Mouse (Mus musculus): ENCODE data around the gene Mrpl38. TPM values are rescaled to one million over a fixed set of nuclear protein-coding genes. Genes with fewer than 3 reads are reported as not detected.

Gene Mrpl38
- polyA plus RNA-seq, 1 experiment from 2014 or later, result 98.0 TPM

GRCm38 (mm10) chr11:116110131-116110530 lies 28.5 kb downstream of the Mrpl38 start:
- 2% methylated on average over 35 of the region's 35 CpGs for WGBS
- H3K27me3 ChIP-seq (ENCODE audit: control insufficient read depth, insufficient read depth, low read length), result peaks cover 58% of the 10 kb centered on the region
- H3K9ac ChIP-seq (ENCODE audit: low read length), result no peak overlapping the region
- peaks cover 21% of the 10 kb centered on the region for H3K4me1 ChIP-seq (replicated peaks; ENCODE audit: control insufficient read depth, insufficient read depth, low read length)
- ATAC-seq (replicated peaks; ENCODE audit: low FRiP score), result no peak
- H3K36me3 ChIP-seq (ENCODE audit: control insufficient read depth, insufficient read depth, low read length), result no peaks in the 10 kb centered on the region
- DNase-seq (ENCODE audit: low spot score), result no peak
- peak overlapping the region; percentile 18 for H3K4me3 ChIP-seq (ENCODE audit: low read depth, low read length)
- H3K4me2 ChIP-seq (ENCODE audit: low read depth, low read length, severe bottlenecking), result peak overlapping the region; percentile 34; the same call in 1 of the 2 replicates
- no peak overlapping the region for H3K27ac ChIP-seq (ENCODE audit: low read depth, low read length)
- H3K9me3 ChIP-seq (ENCODE audit: control insufficient read depth, low read length), result no peaks in the 10 kb centered on the region

GRCm38 (mm10) chr11:116109441-116110081 lies 29.1 kb downstream of the Mrpl38 start:
- H3K27ac ChIP-seq (ENCODE audit: low read depth, low read length), result no peak overlapping the region
- peak; percentile 63 for DNase-seq (ENCODE audit: low spot score)
- H3K9me3 ChIP-seq (ENCODE audit: control insufficient read depth, low read length), result no peaks in the 10 kb centered on the region
- no peak overlapping the region for H3K9ac ChIP-seq (ENCODE audit: low read length)
- H3K27me3 ChIP-seq (ENCODE audit: control insufficient read depth, insufficient read depth, low read length), result peaks cover 58% of the 10 kb centered on the region
- WGBS, result 3% methylated on average over 70 of the region's 70 CpGs
- peaks cover 21% of the 10 kb centered on the region for H3K4me1 ChIP-seq (replicated peaks; ENCODE audit: control insufficient read depth, insufficient read depth, low read length)
- peak overlapping the region; percentile 18 for H3K4me3 ChIP-seq (ENCODE audit: low read depth, low read length)
- no peak for ATAC-seq (replicated peaks; ENCODE audit: low FRiP score)
- H3K36me3 ChIP-seq (ENCODE audit: control insufficient read depth, insufficient read depth, low read length), result no peaks in the 10 kb centered on the region
- peak overlapping the region; percentile 34 for H3K4me2 ChIP-seq (ENCODE audit: low read depth, low read length, severe bottlenecking)

GRCm38 (mm10) chr11:116108464-116109137 lies 30.1 kb downstream of the Mrpl38 start:
- Histone ChIP-seq H3K36me3 (ENCODE audit: control insufficient read depth, insufficient read depth, low read length) (no peaks in the 10 kb centered on the region), H3K4me2 (ENCODE audit: low read depth, low read length, severe bottlenecking) (no peak overlapping the region), H3K9me3 (ENCODE audit: control insufficient read depth, low read length) (no peaks in the 10 kb centered on the region), H3K4me3 (ENCODE audit: low read depth, low read length) (no peak overlapping the region), H3K27me3 (ENCODE audit: control insufficient read depth, insufficient read depth, low read length) (peaks cover 58% of the 10 kb centered on the region), H3K4me1 (replicated peaks; ENCODE audit: control insufficient read depth, insufficient read depth, low read length) (peaks cover 28% of the 10 kb centered on the region), H3K9ac (ENCODE audit: low read length) (no peak overlapping the region; the same call in 1 of the 2 replicates), H3K27ac (ENCODE audit: low read depth, low read length) (no peak overlapping the region)
- ATAC-seq (replicated peaks; ENCODE audit: low FRiP score), result no peak
- peak; percentile 56 for DNase-seq (ENCODE audit: low spot score)
- 3% methylated on average over 23 of the region's 23 CpGs for WGBS

DNA sequence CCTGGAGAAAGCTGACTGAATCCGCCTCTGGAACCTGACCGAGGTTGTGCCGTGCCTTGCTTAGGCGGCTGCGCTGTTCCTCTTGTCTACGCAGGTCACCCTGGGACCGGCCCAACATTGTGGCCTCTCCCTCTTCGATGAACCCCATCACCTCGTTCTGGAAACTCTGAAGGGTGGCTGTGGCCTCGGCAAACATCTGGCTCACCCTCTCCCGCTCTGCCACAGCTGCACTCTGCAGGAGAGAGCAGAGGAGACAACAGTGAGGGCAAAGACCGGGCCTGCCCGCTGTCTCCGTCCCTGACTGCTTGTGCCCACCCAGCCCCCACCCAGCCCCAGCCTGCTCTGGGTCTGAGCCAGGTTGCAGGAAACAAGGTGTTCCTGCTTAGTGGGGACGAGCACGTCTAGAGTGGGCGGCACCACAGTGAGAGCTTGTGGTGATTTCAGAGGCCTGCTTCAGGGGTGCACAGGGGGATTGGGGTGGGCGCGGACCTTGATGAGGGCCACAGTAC lies 30.8 kb downstream of the Mrpl38 start:
- no peak for ATAC-seq (replicated peaks; ENCODE audit: low FRiP score)
- Histone ChIP-seq H3K4me3 (ENCODE audit: low read depth, low read length) (no peak overlapping the region), H3K27ac (ENCODE audit: low read depth, low read length) (no peak overlapping the region), H3K9me3 (ENCODE audit: control insufficient read depth, low read length) (no peaks in the 10 kb centered on the region), H3K9ac (ENCODE audit: low read length) (no peak overlapping the region), H3K4me2 (ENCODE audit: low read depth, low read length, severe bottlenecking) (no peak overlapping the region), H3K36me3 (ENCODE audit: control insufficient read depth, insufficient read depth, low read length) (no peaks in the 10 kb centered on the region), H3K4me1 (replicated peaks; ENCODE audit: control insufficient read depth, insufficient read depth, low read length) (peaks cover 29% of the 10 kb centered on the region), H3K27me3 (ENCODE audit: control insufficient read depth, insufficient read depth, low read length) (peaks cover 58% of the 10 kb centered on the region)
- peak; percentile 55 for DNase-seq (ENCODE audit: low spot score)
- WGBS, result 7% methylated on average over 19 of the region's 19 CpGs

GRCm38 (mm10) chr11:116106963-116107776 lies 31.5 kb downstream of the Mrpl38 start:
- H3K9ac ChIP-seq (ENCODE audit: low read length), result no peak overlapping the region
- WGBS, result 14% methylated on average over 14 of the region's 14 CpGs
- no peaks in the 10 kb centered on the region for H3K9me3 ChIP-seq (ENCODE audit: control insufficient read depth, low read length)
- H3K4me3 ChIP-seq (ENCODE audit: low read depth, low read length), result no peak overlapping the region
- peak; percentile 54 for DNase-seq (ENCODE audit: low spot score)
- H3K4me1 ChIP-seq (replicated peaks; ENCODE audit: control insufficient read depth, insufficient read depth, low read length), result peaks cover 32% of the 10 kb centered on the region
- H3K36me3 ChIP-seq (ENCODE audit: control insufficient read depth, insufficient read depth, low read length), result no peaks in the 10 kb centered on the region
- H3K4me2 ChIP-seq (ENCODE audit: low read depth, low read length, severe bottlenecking), result no peak overlapping the region
- no peak for ATAC-seq (replicated peaks; ENCODE audit: low FRiP score)
- no peak overlapping the region for H3K27ac ChIP-seq (ENCODE audit: low read depth, low read length)
- H3K27me3 ChIP-seq (ENCODE audit: control insufficient read depth, insufficient read depth, low read length), result peaks cover 58% of the 10 kb centered on the region

- H3K4me1 ChIP-seq (replicated peaks; ENCODE audit: control insufficient read depth, insufficient read depth, low read length), result peaks cover 39% of the 10 kb centered on the region
- peak overlapping the region; percentile 29; the same call in 1 of the 2 replicates for H3K4me2 ChIP-seq (ENCODE audit: low read depth, low read length, severe bottlenecking)
- H3K4me3 ChIP-seq (ENCODE audit: low read depth, low read length), result 0 out of 2 replicates have a peak overlapping the region, but pooled peaks have one; percentile 6
- 21% methylated on average over 32 of the region's 32 CpGs for WGBS
- 0 out of 2 replicates have a peak overlapping the region, but pooled peaks have one; percentile 2 for H3K9ac ChIP-seq (ENCODE audit: low read length)
- H3K27me3 ChIP-seq (ENCODE audit: control insufficient read depth, insufficient read depth, low read length), result peaks cover 54% of the 10 kb centered on the region
- DNase-seq (ENCODE audit: low spot score) (peak; percentile 77), ATAC-seq (replicated peaks; ENCODE audit: low FRiP score) (peak; percentile 47; the same call in 1 of the 2 replicates)
- H3K9me3 ChIP-seq (ENCODE audit: control insufficient read depth, low read length), result no peaks in the 10 kb centered on the region
- no peak overlapping the region for H3K27ac ChIP-seq (ENCODE audit: low read depth, low read length)
- H3K36me3 ChIP-seq (ENCODE audit: control insufficient read depth, insufficient read depth, low read length), result no peaks in the 10 kb centered on the region
These were observed 32.3 kb downstream of the Mrpl38 start for GRCm38 (mm10) chr11:116106154-116106962.

GRCm38 (mm10) chr11:116105065-116105464 lies 33.6 kb downstream of the Mrpl38 start:
- Histone ChIP-seq H3K9ac (ENCODE audit: low read length) (no peak overlapping the region), H3K4me3 (ENCODE audit: low read depth, low read length) (no peak overlapping the region), H3K27me3 (ENCODE audit: control insufficient read depth, insufficient read depth, low read length) (peaks cover 41% of the 10 kb centered on the region), H3K9me3 (ENCODE audit: control insufficient read depth, low read length) (no peaks in the 10 kb centered on the region), H3K4me2 (ENCODE audit: low read depth, low read length, severe bottlenecking) (no peak overlapping the region), H3K4me1 (replicated peaks; ENCODE audit: control insufficient read depth, insufficient read depth, low read length) (peaks cover 39% of the 10 kb centered on the region), H3K27ac (ENCODE audit: low read depth, low read length) (no peak overlapping the region), H3K36me3 (ENCODE audit: control insufficient read depth, insufficient read depth, low read length) (no peaks in the 10 kb centered on the region)
- no peak for DNase-seq (ENCODE audit: low spot score)
- 93% methylated on average over 2 of the region's 2 CpGs for WGBS
- ATAC-seq (replicated peaks; ENCODE audit: low FRiP score), result no peak

Data from forebrain, embryonic 11.5 days (tissue).